Mouse (Mus musculus) C2C12 (cell line): ENCODE data around the gene Kcnj4. TPM values are rescaled to one million over a fixed set of nuclear protein-coding genes. Genes with fewer than 3 reads are reported as not detected.

Experiments
- H3K27me3 ChIP-seq: one replicate; pipeline ENCODE4 v1.6.1; 2011; ENCODE audit not compliant: control insufficient read depth, insufficient read depth, insufficient read length
- H3K36me3 ChIP-seq: one replicate; pipeline ENCODE4 v1.6.1; 2011; ENCODE audit not compliant: control insufficient read depth, insufficient read depth
- H3K4me3 ChIP-seq: one replicate; pipeline ENCODE4 v1.5.1; 2011; ENCODE audit warnings: mild to moderate bottlenecking, control low read depth; ENCODE audit not compliant: poor library complexity, insufficient read depth, severe bottlenecking
- H3K79me2 ChIP-seq: one replicate; pipeline ENCODE4 v1.6.1; 2011; ENCODE audit not compliant: control insufficient read depth, insufficient read depth
- H3K79me3 ChIP-seq: one replicate; pipeline ENCODE4 v1.6.1; 2011; ENCODE audit warnings: low read depth, control low read depth
- H3ac ChIP-seq: one replicate; pipeline ENCODE3; 2011; ENCODE audit warnings: low read depth; ENCODE audit not compliant: control insufficient read depth, insufficient read length
- CEBPB ChIP-seq: IDR thresholded peaks from one replicate; pipeline ENCODE4 v1.6.1; 2011; ENCODE audit warnings: low read depth, mild to moderate bottlenecking, control low read depth, moderate library complexity
- CTCF ChIP-seq: IDR thresholded peaks from one replicate; pipeline ENCODE4 v1.5.1; 2011; ENCODE audit not compliant: control insufficient read depth, insufficient read depth, insufficient read length
- FOSL1 ChIP-seq: IDR thresholded peaks from one replicate; pipeline ENCODE4 v1.8.0; 2011; ENCODE audit warnings: mild to moderate bottlenecking, low read length; ENCODE audit not compliant: poor library complexity, insufficient read depth, severe bottlenecking
- MAX ChIP-seq: IDR thresholded peaks from one replicate; pipeline ENCODE4 v1.6.1; 2011; ENCODE audit warnings: mild to moderate bottlenecking, control low read depth
- MYOD1 ChIP-seq: IDR thresholded peaks from one replicate; pipeline ENCODE4 v1.6.1; 2011; ENCODE audit warnings: low read depth; ENCODE audit not compliant: control insufficient read depth, insufficient read length
- MYOG ChIP-seq: IDR thresholded peaks from one replicate; pipeline ENCODE4 v1.6.1; 2011; ENCODE audit not compliant: control insufficient read depth, insufficient read length; ENCODE audit errors: extremely low read depth
- USF1 ChIP-seq: IDR thresholded peaks from one replicate; pipeline ENCODE4 v1.6.1; 2011; ENCODE audit warnings: low read depth, mild to moderate bottlenecking, control low read depth, moderate library complexity
- polyA plus RNA-seq: library from polyadenylated mRNA; unstranded; fragments of >200 nt; fragmentation: generic; extraction: Trizol; gene quantifications from one replicate; pipeline ENCODE4 v1.2.1, GENCODE M21; 2012; ENCODE audit warnings: missing spikeins

The Kcnj4 gene
- polyA plus RNA-seq, 1 experiment: 0.14 TPM

- Histone ChIP-seq H3K79me2 (no peaks in the 10 kb centered on the region), H3K79me3 (no peaks in the 10 kb centered on the region), H3K27me3 (peaks cover 24% of the 10 kb centered on the region), H3ac (no peak overlapping the region), H3K4me3 (no peak overlapping the region), H3K36me3 (no peaks in the 10 kb centered on the region)
- no peak for TF ChIP-seq MAX
- no peak for TF ChIP-seq USF1
- no peak for TF ChIP-seq MYOD1
- TF ChIP-seq MYOG: no peak
- TF ChIP-seq FOSL1: no peak
- no peak for TF ChIP-seq CTCF
- no peak for TF ChIP-seq CEBPB
Observed at GRCm38 (mm10) chr15:79473638-79474355, 31.2 kb downstream of the Kcnj4 start.

- no peaks in the 10 kb centered on the region for H3K79me3 ChIP-seq
- H3K79me2 ChIP-seq: no peaks in the 10 kb centered on the region
- H3K36me3 ChIP-seq: no peaks in the 10 kb centered on the region
- H3K27me3 ChIP-seq: peaks cover 17% of the 10 kb centered on the region
- TF ChIP-seq FOSL1 (no peak), CTCF (no peak)
- no peak overlapping the region for H3K4me3 ChIP-seq
- H3ac ChIP-seq: no peak overlapping the region
Observed at GRCm38 (mm10) chr15:79473042-79473441, 32.0 kb downstream of the Kcnj4 start.

GRCm38 (mm10) chr15:79471095-79471494, 33.9 kb downstream of the Kcnj4 start:
- no peaks in the 10 kb centered on the region for H3K79me3 ChIP-seq
- no peak overlapping the region for H3ac ChIP-seq
- no peak for TF ChIP-seq USF1
- TF ChIP-seq MYOG: no peak
- TF ChIP-seq MYOD1: no peak
- no peak for TF ChIP-seq CTCF
- TF ChIP-seq FOSL1: no peak
- no peak for TF ChIP-seq CEBPB
- peaks cover 5% of the 10 kb centered on the region for H3K27me3 ChIP-seq
- no peaks in the 10 kb centered on the region for H3K79me2 ChIP-seq
- H3K4me3 ChIP-seq: no peak overlapping the region
- no peaks in the 10 kb centered on the region for H3K36me3 ChIP-seq

- H3K36me3 ChIP-seq: no peaks in the 10 kb centered on the region
- H3K79me2 ChIP-seq: no peaks in the 10 kb centered on the region
- TF ChIP-seq MYOD1: no peak
- no peak for TF ChIP-seq USF1
- TF ChIP-seq CEBPB: no peak
- TF ChIP-seq CTCF: no peak
- H3K27me3 ChIP-seq: peaks cover 4% of the 10 kb centered on the region
- H3ac ChIP-seq: no peak overlapping the region
- no peak overlapping the region for H3K4me3 ChIP-seq
- H3K79me3 ChIP-seq: no peaks in the 10 kb centered on the region
Observed at GRCm38 (mm10) chr15:79470583-79470982, 34.5 kb downstream of the Kcnj4 start.

GRCm38 (mm10) chr15:79469577-79469976, 35.5 kb downstream of the Kcnj4 start:
- Histone ChIP-seq H3K27me3 (peaks cover 4% of the 10 kb centered on the region), H3K4me3 (no peak overlapping the region), H3ac (no peak overlapping the region), H3K36me3 (no peaks in the 10 kb centered on the region), H3K79me3 (no peaks in the 10 kb centered on the region), H3K79me2 (no peaks in the 10 kb centered on the region)
- TF ChIP-seq CTCF (no peak), MAX (no peak), USF1 (no peak), MYOD1 (no peak), FOSL1 (no peak), MYOG (no peak), CEBPB (no peak)

GRCm38 (mm10) chr15:79466601-79467286, 38.3 kb downstream of the Kcnj4 start:
- Histone ChIP-seq H3ac (no peak overlapping the region), H3K79me3 (no peaks in the 10 kb centered on the region), H3K4me3 (no peak overlapping the region), H3K36me3 (no peaks in the 10 kb centered on the region), H3K27me3 (peaks cover 12% of the 10 kb centered on the region), H3K79me2 (no peaks in the 10 kb centered on the region)
- TF ChIP-seq CTCF: peak; percentile 98
- TF ChIP-seq CEBPB: no peak
- TF ChIP-seq MYOG: no peak
- TF ChIP-seq USF1: no peak
- no peak for TF ChIP-seq FOSL1
- TF ChIP-seq MAX: peak; percentile 49
- no peak for TF ChIP-seq MYOD1
